Mouse (Mus musculus) monocyte, adult 2 months (primary cell): ENCODE data around the gene Fam32a.

Experiments used
- DNase-seq, 2 experiments: peaks; one replicate each; pipeline ENCODE4 v3.0.0; 2022; ENCODE audit warnings: low spot score in 2 of 2, low read depth in 1 of 2

Gene Fam32a

GRCm38 (mm10) chr8:72273111-72273770, 53.7 kb downstream of the Fam32a start:
- DNase-seq = no peak

DNA sequence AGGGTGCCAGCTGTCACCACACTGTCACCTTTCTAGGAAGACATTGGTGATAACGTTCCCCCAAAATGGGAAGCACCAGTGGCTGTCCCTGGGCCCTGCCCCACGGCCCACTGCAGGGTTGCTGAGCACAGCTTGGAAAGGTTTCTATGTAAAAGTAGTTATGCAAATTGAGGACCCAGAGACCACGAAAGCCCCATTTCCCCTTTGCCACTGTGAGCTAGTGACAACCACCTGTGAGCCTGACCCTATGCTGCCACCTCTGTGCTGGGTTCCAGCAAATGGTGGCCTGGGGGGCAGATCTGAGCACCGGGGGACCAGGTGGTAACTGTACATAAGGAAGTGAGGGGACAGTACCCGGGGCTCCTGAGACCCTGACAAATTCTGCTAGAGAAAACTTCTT, 54.3 kb downstream of the Fam32a start:
- DNase-seq = no peak
